Mouse (Mus musculus) brain, embryonic 14.5 days (tissue): ENCODE measurements around the gene Fam183b. TPM values are rescaled to one million over a fixed set of nuclear protein-coding genes. Genes with fewer than 3 reads are reported as not detected.

ENCODE experiments used
- polyA plus RNA-seq: library from polyadenylated mRNA; depleted of rRNA; stranded (reverse); fragments of >200 nt; gene quantifications from 2 replicates; pipeline ENCODE4 v1.2.3, GENCODE M21; 2012; rRNA removed

The Fam183b gene
- polyA plus RNA-seq, 1 experiment = 2.4 TPM

Other genes starting within 250 kb of the Fam183b start
- not detected in 2 replicates for gene Olfr328, start 246.3 kb downstream of the Fam183b start, polyA plus RNA-seq
- not detected in 2 replicates for gene Olfr224, start 231.4 kb downstream of the Fam183b start, polyA plus RNA-seq
- not detected in 2 replicates for gene Olfr325, start 224.2 kb downstream of the Fam183b start, polyA plus RNA-seq
- 0.10 TPM in 1 of 2 replicates, not detected in the other for gene Olfr324, start 206.8 kb downstream of the Fam183b start, polyA plus RNA-seq
- gene 2210407C18Rik, start 185.9 kb downstream of the Fam183b start, polyA plus RNA-seq = not detected in 2 replicates
- not detected in 2 replicates for gene Olfr323, start 171.5 kb downstream of the Fam183b start, polyA plus RNA-seq
- 0.11 TPM in 1 of 2 replicates, not detected in the other for gene Trim58, start 161.5 kb downstream of the Fam183b start, polyA plus RNA-seq
- not detected in 2 replicates for gene Olfr322, start 143.2 kb downstream of the Fam183b start, polyA plus RNA-seq
- not detected in 2 replicates for gene Olfr320, start 120.9 kb downstream of the Fam183b start, polyA plus RNA-seq
- gene Olfr319, start 102.8 kb downstream of the Fam183b start, polyA plus RNA-seq = 0.10 TPM in 1 of 2 replicates, not detected in the other
- gene Olfr318, start 77.9 kb downstream of the Fam183b start, polyA plus RNA-seq = not detected in 2 replicates
- gene Olfr317, start 62.7 kb downstream of the Fam183b start, polyA plus RNA-seq = 0.20 and 0.27 TPM in 2 replicates
- not detected in 2 replicates for gene Olfr316, start 49.2 kb downstream of the Fam183b start, polyA plus RNA-seq
- gene Olfr315, start 28.8 kb downstream of the Fam183b start, polyA plus RNA-seq = not detected in 2 replicates
- gene Olfr314, start 19.0 kb downstream of the Fam183b start, polyA plus RNA-seq = not detected in 2 replicates
- not detected in 2 replicates for gene Olfr313, start 13.0 kb upstream of the Fam183b start, polyA plus RNA-seq
- not detected in 2 replicates for gene Olfr312, start 27.3 kb upstream of the Fam183b start, polyA plus RNA-seq
- 0.06 TPM in 1 of 2 replicates, not detected in the other for gene Olfr311, start 37.3 kb upstream of the Fam183b start, polyA plus RNA-seq
- gene Gm12258, start 45.2 kb upstream of the Fam183b start, polyA plus RNA-seq = 22.2 and 28.2 TPM in 2 replicates
- 8.7 and 10.0 TPM in 2 replicates for gene 2810021J22Rik, start 65.3 kb upstream of the Fam183b start, polyA plus RNA-seq
- 4.2 and 6.0 TPM in 2 replicates for gene Zfp39, start 102.3 kb upstream of the Fam183b start, polyA plus RNA-seq
- gene Btnl10, start 115.9 kb upstream of the Fam183b start, polyA plus RNA-seq = 0.01 and 0.04 TPM in 2 replicates
- 664 and 715 TPM in 2 replicates for gene Rnf187, start 137.0 kb upstream of the Fam183b start, polyA plus RNA-seq
- gene Hist3h2ba, start 147.0 kb upstream of the Fam183b start, polyA plus RNA-seq = 726 and 1,077 TPM in 2 replicates
- 120 and 164 TPM in 2 replicates for gene Hist3h2a, start 152.7 kb upstream of the Fam183b start, polyA plus RNA-seq
- 2.1 and 2.2 TPM in 2 replicates for gene Trim17, start 152.7 kb upstream of the Fam183b start, polyA plus RNA-seq
- gene Trim11, start 176.1 kb upstream of the Fam183b start, polyA plus RNA-seq = 25.8 and 30.6 TPM in 2 replicates